Mouse (Mus musculus) regulatory T cell (primary cell): Measurements from ENCODE around the gene Prickle2.

Experiments used
- in situ Hi-C: fragments of 300-600 bp; cut with MboI, MseI; formaldehyde crosslinking; loops from one replicate; pipeline ENCODE4 v1.15.1; 2025; ENCODE audit warnings: high pct_unique_total_duplicates

Gene Prickle2

DNA sequence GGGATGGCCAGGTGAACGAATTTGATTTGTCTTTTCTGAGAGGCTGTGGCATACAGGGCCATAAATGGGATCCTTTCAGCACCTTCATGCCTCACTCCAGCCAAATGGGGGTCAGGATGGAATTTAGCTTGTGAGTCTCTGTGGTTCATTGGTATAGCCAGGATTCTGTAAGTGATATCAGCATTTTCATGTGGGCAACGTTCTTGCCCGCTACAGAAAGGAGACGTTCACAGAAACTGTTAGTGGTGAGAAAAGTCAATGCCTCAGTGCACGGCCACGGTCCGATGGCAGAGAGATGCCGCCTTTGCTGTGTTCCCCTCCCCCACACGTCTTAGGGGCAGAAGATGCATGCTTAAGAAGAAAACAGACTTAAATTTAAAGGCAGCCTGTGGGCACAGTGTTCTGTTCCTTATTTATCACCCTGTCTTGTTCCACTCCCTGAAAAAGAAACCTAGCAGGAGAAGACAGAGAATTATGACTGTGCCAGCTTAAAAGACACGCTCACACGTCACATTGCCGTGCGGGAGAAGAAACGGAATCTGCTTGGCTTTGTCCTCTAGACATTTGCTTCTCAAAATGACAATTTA lies 322.7 kb downstream of the Prickle2 start:
- in situ Hi-C loops = no loop called here

DNA sequence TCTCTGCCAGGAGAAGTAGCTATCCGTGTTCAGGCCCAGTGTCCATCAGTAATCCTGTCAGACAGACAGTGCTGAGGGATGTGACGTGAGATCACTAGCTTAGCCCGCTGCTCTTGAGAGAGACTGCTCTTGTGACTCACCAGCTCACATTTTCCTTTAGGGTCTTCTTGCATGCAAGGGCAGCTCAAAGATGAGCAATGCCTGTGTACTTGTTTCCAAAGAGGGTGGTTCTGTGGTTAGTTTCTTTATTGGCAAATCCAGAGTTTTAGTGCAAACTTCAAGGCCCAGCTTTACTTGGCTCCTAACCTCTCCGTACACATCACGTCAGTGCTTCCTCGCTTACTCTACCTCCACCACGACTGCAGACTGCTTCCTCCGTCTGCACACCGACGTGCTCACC lies 324.9 kb downstream of the Prickle2 start:
- in situ Hi-C loops = no loop called here

GRCm38 (mm10) chr6:92374826-92375225 lies 331.1 kb downstream of the Prickle2 start:
- in situ Hi-C loops = no loop called here

GRCm38 (mm10) chr6:92370896-92371295 lies 335.1 kb downstream of the Prickle2 start:
- in situ Hi-C loops = no loop called here

DNA sequence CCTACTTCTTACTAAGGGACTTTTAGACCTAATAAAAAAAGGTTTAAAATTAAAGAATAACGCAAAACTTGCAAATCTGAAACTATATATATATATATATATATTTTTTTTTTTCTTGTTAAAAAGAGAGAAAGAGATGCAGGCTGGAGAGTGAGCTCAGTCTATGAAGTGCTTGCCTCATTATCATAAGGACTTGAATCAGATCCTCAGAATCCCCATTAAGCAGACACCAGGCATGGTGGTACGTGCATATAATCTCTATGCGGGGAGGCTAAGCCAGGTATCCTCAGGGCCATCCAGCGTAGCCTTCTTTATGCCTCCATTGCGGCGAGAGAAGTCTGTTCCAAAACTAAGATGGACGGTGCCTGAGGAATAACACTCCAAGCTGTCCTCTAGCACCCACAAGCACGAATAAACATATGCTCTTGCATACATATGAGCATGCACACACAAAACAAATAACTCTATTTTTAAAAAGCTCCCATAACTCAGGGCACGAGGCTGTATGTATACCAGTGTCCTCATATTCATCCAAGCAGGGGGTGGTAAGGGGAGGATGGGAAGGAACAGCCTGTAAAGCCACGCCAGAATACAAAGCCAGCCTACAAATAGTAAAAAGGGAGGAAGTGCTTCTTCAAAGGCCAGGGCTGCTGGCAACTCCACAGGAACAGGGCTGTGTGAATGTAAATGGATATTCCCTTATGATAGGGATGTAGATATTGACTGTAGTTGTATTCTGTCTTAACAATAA lies 358.5 kb downstream of the Prickle2 start:
- in situ Hi-C loops = no loop called here

DNA sequence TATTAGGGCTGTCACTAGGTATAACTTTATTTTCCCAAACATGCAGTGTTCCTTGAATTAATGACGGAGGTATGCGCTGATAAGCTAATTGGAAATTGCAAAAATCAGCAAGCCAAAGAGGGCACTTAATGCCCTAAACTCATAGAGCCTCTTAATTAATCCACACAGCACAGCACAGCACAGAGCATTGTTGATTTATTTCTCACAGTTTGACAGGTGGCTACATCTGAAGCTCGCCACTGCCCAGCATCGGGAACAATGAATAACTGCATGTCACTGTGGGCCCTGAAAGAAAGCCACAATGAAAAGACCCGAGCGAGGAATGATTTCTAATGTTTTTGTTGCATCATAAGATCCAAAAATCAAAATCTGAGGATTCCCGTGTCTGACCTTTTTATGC lies 359.2 kb downstream of the Prickle2 start:
- in situ Hi-C loops = no loop called here

DNA sequence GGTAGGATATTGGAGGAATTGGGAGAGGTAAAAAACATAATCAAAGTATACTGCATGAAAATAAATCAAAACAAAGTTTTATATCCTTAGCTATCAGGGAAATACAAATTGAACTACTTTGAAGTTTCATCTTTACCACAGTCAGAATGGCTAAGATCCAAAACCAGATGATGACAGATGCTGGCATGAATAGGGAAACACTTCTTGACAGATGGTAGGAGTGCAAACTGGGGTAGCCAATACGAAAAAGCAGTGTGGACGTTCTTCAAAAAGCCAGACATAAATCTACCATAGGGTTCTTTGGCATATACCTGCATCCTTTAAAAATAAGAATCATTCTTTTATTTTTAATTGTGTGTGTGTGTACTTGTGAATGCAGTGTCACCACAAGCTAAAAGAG lies 360.8 kb downstream of the Prickle2 start:
- in situ Hi-C loops = no loop called here

- in situ Hi-C loops = no loop called here
Observed at GRCm38 (mm10) chr6:92344588-92344987, 361.4 kb downstream of the Prickle2 start.
